Mouse (Mus musculus) megakaryocyte progenitor cell, adult 5-6 weeks (primary cell): ENCODE results near the gene Polrmt. TPM values are rescaled to one million over a fixed set of nuclear protein-coding genes. Genes with fewer than 3 reads are reported as not detected.

Source experiments
- ATAC-seq: replicated peaks from 2 replicates; pipeline ENCODE4 v1.8.0; 2016; ENCODE audit warnings: mild to moderate bottlenecking, moderate TSS enrichment, inconsistent platforms; ENCODE audit not compliant: poor library complexity
- total RNA-seq, 2 experiments: library from RNA; stranded (forward) in 1 of 2; stranded (reverse) in 1 of 2; fragments of 157-497, 149-512 nt in 1 of 2; fragments of 200-1000 nt in 1 of 2; gene quantifications; 2 replicates each; pipeline versions ENCODE4 v1.2.3 to v1.2.4; 2015 to 2017

Polrmt gene
- 36.9 and 46.9 TPM in 2 replicates for total RNA-seq (2015)
- total RNA-seq (2017): 10.8 and 14.6 TPM in 2 replicates

GRCm38 (mm10) chr10:79745898-79746773, at the start of gene Polrmt:
TSS of gene Polrmt (minus strand) at chr10:79746581.
- ATAC-seq: peak; percentile 96

DNA sequence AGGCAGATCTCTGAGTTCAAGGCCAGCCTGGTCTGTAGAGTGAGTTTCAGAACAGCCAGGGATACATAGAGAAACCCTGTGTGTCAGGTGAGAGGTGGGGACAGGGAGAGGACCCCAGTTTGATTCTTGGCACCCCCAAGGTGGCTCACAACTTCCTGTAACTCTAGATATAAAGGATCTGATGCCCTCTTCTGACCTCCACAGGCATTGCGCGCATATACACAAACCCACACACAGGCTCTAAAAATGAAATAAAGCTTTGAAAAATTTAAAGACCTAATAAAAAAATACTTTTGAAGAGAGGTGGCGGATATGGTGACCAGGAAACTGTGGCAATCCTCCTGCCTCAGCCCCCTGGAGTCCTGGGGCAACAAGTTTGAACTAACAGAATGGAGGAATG, 49.5 kb upstream of the Polrmt start:
- no peak for ATAC-seq

DNA sequence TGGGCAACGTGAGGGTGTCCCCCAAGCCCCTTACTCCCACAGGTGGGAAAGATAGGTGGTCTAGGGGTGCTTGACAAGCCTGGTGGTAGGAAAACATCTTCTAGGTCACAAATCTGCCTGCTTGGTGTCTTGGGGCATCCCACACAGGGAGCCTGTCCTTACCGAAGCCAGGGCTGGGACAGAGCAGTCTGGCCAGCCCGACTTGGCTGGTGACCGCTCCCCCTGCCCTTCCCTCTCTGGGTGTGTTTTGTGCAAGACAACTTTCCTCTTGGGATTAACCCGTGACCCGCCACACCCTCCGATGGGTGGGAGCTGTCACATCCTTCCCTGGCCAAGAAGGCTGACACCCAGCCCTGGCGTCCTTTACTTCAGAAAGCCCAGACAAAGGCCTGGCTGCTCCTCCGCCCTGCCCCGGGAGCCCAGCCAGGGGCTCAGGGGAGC, 48.1 kb upstream of the Polrmt start:
- ATAC-seq: no peak

DNA sequence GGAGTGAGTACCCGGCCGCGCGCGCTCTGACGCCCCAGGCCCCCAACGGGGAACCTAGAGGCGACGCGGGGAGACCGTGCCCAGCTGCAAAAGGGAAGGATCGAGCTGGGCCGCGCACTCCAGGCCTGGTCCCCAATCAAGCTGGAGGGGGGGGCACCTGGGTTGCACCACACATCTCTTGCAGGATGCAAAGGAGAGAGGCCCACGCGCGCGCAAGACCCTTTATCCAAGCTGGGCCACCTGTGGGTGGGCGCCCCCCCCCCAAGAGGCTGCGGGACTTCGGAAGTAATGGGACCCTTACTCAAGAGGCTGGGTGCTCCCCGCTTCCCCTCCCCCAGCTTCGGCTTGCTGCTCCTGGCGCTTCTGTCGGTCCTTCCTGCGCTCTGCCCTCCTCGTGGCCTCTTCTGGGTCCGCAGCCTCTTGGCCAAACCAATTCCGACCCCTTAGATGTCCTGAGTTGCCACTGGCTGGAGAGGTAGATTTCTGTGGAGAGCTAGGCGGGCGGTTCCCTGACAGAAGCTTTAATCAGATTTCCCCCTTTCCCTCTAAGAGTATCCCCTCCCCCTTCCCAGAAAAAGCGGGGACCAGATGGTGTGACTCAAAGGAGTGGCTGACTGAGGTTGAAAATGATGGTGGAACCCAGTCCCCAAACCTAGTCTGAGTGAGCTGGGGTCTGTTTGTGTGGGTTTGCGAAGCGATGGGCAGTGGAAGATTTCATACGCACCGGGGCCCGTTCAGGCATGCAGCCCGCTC, 47.5 kb upstream of the Polrmt start:
- peak; percentile 1; the same call in 1 of the 2 replicates for ATAC-seq

DNA sequence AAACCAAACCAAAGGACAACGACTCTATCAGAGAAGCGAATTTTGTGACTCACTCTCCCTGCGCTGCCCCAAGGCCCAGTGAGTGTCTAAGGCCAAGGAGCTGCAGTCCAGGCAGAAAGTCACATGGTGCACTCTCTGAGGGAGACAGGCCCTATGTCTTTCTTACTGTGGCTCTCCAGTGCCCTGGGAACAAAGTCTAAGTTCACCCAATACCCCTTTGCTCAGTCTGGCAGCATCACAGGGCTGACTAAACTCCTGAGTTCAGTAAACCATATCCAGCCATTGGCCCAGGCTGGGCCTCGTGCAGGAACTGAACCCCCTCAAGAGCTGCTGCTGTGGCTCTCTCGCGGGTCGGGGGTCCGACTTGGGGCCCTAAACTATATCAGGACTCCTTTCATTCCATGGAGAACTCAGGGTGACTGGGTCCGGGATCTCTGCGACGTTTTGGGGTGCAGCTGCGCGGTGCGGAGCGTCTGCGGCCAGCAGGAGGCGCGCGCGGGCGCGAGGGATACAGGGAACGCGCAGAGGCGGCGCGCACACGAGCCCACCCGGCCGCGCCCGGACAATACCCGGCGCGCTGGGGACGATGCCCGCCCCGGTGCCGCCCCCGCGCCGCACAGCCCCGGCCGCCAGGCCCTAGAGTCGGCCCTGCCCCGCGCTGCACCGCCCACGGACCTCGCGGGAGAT, 46.8 kb upstream of the Polrmt start, which contains the start of gene Palm:
Palm (plus strand) TSS at position 522 of the 687 bp plus-strand sequence.
- ATAC-seq: peak; percentile 54

DNA sequence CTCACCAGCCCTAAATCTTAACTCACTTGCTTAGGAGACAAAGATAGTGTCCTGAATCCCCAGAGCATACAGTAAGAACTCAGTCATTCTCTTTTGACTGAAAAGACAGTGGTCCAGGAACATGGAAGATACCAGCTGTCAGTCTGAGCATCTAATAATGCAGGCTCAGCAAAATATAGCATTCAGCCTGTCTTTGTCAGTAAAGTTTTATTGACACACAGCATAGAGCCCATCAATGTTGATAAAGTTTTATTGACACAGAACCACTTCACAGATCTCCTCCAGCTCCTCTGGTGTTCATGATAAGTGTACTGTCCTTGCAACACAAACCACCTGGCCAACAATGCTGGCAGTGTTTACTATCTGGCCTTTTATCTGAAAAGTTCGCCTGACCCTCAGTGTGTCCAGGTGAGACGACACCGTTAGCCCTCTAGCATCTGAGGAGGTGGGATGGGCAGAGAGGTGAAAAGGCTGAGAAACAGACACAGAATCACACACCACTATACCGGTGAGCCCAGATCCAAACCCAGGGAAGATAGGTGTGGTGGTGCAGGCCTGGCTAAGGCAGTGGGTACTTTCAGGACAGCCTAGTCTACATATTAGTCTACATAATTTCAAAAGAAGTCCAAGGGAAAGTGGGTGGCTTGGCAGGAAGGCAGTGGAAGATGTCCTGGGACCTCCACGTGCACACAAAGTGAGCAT, 46.1 kb upstream of the Polrmt start:
- no peak for ATAC-seq

- no peak; the same call in 1 of the 2 replicates for ATAC-seq
Measured at GRCm38 (mm10) chr10:79790861-79791260, 44.5 kb upstream of the Polrmt start, which contains the start of gene Prss57. TSS of gene Prss57 (minus strand) at chr10:79790961.

GRCm38 (mm10) chr10:79789581-79789980, 43.2 kb upstream of the Polrmt start:
- no peak for ATAC-seq

GRCm38 (mm10) chr10:79788386-79789158, 42.2 kb upstream of the Polrmt start:
- ATAC-seq: peak; percentile 57

GRCm38 (mm10) chr10:79783920-79784800, 37.8 kb upstream of the Polrmt start:
- no peak for ATAC-seq

DNA sequence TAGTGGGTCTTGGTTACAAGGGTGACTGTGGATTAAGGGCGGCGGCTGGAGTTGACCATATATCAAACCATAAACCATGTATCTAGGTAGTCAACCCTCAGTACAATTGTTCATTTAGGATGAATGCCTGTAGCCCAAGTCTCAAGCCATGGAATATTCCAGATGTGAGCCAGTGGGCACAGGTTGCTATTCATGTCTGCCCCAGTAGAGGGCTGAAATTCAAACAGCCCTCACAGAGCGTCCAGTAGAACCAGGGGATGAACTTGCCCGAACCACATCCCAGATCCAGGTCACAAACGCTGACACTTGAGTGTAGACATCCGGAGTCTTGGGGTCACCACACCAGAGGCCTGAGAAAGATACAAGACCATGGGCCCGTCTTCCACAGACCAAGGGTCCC, 36.7 kb upstream of the Polrmt start:
- ATAC-seq: no peak

GRCm38 (mm10) chr10:79781956-79782355, 35.6 kb upstream of the Polrmt start:
- ATAC-seq: no peak

DNA sequence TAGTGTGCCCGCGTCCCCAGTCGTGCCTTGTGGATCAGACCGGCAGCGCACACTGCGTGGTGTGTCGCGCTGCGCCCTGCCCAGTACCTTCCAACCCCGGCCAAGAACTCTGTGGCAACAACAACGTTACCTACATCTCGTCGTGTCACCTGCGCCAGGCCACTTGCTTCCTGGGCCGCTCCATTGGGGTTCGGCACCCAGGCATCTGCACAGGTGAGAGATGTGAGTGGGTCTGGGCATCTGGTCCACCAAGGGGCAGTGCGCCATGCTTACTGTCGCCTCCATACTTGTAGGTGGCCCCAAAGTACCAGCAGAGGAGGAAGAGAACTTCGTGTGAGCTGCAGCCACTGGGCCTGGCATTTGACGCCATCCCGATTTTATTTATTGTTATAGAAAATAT, 34.8 kb upstream of the Polrmt start:
- 0 out of 2 replicates have a peak, but pooled peaks have one; percentile 0 for ATAC-seq

GRCm38 (mm10) chr10:79780664-79781015, 34.3 kb upstream of the Polrmt start:
- ATAC-seq: peak; percentile 61

DNA sequence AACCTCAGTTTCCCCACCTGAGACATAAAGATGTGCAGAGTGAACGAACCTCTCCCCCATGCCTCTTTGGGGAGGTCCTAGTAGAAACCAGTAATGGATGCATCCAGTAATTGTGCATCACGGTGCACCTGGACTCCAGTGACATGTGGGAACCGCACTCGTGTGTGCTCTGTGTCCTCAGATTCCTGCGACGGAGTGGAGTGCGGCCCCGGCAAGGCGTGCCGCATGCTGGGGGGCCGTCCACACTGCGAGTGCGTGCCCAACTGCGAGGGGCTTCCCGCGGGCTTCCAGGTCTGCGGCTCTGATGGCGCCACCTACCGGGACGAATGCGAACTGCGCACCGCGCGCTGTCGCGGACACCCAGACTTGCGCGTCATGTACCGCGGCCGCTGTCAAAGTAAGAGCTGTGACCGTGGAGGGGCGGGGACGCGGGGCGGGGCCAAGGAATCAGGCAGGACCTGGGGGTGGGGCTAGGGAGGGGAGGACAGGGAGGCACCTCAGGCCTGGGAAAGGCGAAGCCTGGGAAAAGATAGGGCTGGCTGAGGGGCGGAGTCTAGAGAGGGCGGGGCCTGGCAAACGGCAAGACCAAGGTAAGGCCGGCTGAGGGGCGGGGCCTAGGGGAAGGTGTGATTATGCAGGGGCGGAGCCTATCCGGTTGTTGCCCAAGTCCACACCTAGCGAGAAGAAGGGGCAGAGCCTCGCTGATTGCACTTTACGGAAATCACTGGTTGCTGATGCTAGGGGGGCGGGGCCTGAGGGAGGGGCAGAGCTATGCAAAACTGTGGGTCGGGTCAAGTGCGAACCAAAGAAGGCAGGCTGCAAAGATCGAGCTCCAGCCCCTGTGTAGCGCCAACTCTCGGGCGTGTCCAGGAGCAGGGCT, 33.6 kb upstream of the Polrmt start:
- peak; percentile 71 for ATAC-seq

GRCm38 (mm10) chr10:79779193-79779592, 32.8 kb upstream of the Polrmt start:
- ATAC-seq: no peak

GRCm38 (mm10) chr10:79778006-79778405, 31.6 kb upstream of the Polrmt start:
- no peak for ATAC-seq

GRCm38 (mm10) chr10:79777103-79777531, 30.7 kb upstream of the Polrmt start, which contains the start of gene Fstl3:
TSS of gene Fstl3 (plus strand) at chr10:79777272.
- no peak for ATAC-seq
